Mouse (Mus musculus): ENCODE results near the gene Fryl.

The Fryl gene

GRCm38 (mm10) chr5:73192870-73193576 lies 63.4 kb downstream of the Fryl start:
- no peak for DNase-seq

- no peak for DNase-seq
Measured at GRCm38 (mm10) chr5:73191765-73192164, 64.7 kb downstream of the Fryl start.

- no peak for DNase-seq
Measured at GRCm38 (mm10) chr5:73190164-73190563, 66.3 kb downstream of the Fryl start.

- DNase-seq, result no peak
Measured at GRCm38 (mm10) chr5:73189443-73190160, 66.8 kb downstream of the Fryl start.

GRCm38 (mm10) chr5:73188576-73188975 lies 67.8 kb downstream of the Fryl start:
- no peak for DNase-seq

- DNase-seq, result no peak
Measured at GRCm38 (mm10) chr5:73188164-73188563, 68.3 kb downstream of the Fryl start.

- DNase-seq, result no peak
Measured at GRCm38 (mm10) chr5:73186912-73187311, 69.5 kb downstream of the Fryl start.

- DNase-seq, result no peak
Measured at GRCm38 (mm10) chr5:73185424-73185823, 71.0 kb downstream of the Fryl start.

GRCm38 (mm10) chr5:73182701-73183447 lies 73.5 kb downstream of the Fryl start:
- DNase-seq, result no peak

- DNase-seq, result no peak
Measured at GRCm38 (mm10) chr5:73182191-73182590, 74.2 kb downstream of the Fryl start.

- no peak for DNase-seq
Measured at GRCm38 (mm10) chr5:73176294-73176693, 80.1 kb downstream of the Fryl start.

GRCm38 (mm10) chr5:73175377-73176147 lies 80.9 kb downstream of the Fryl start:
- no peak for DNase-seq

GRCm38 (mm10) chr5:73171876-73172480 lies 84.4 kb downstream of the Fryl start:
- DNase-seq, result no peak

- DNase-seq, result no peak
Measured at GRCm38 (mm10) chr5:73171203-73171602, 85.2 kb downstream of the Fryl start.

GRCm38 (mm10) chr5:73168769-73169272 lies 87.6 kb downstream of the Fryl start:
- DNase-seq, result no peak

GRCm38 (mm10) chr5:73167976-73168768 lies 88.2 kb downstream of the Fryl start:
- DNase-seq, result no peak

GRCm38 (mm10) chr5:73163970-73164369 lies 92.4 kb downstream of the Fryl start:
- no peak for DNase-seq

- no peak for DNase-seq
Measured at GRCm38 (mm10) chr5:73162492-73162891, 93.9 kb downstream of the Fryl start.

GRCm38 (mm10) chr5:73160440-73160839 lies 96.0 kb downstream of the Fryl start:
- DNase-seq, result no peak

- no peak for DNase-seq
Measured at GRCm38 (mm10) chr5:73157502-73157901, 98.9 kb downstream of the Fryl start.

GRCm38 (mm10) chr5:73157009-73157408 lies 99.4 kb downstream of the Fryl start:
- DNase-seq, result no peak
